24 mouse cellular contexts compared by ENCODE assay signal in the genomic region with DNA sequence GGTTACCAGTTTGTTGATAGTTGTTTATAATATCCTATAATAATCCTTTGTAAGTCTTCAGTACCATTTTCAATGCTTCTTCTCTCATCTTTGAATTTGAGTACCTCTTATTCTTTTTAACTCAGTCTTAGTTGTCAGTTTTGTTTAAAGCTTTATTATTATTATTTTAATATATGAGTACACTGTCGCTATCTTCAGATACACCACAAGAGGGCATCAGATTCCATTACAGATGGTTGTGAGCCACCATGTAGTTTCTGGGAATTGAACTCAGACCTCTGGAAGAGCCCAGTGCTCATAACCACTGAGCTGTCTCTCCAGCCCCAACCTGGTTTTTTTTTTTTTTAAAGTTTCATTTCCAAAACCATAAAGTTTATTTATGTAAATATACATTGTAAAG. TPM values are rescaled to one million over a fixed set of nuclear protein-coding genes. Genes with fewer than 3 reads are reported as not detected.
A peak's percentile ranks its signal among the peaks of the same experiment; 100 is the strongest.
DNase-seq lines count a peak whose midpoint lies in the region; ATAC-seq and TF ChIP-seq lines count a peak whose summit lies in the region.
"Had no signal": no experiment of that assay in that cellular context is flagged by ENCODE, and none has a peak within 500 bp of the region (broad histone marks: within the 10 kb centered on the region; RNA-seq: fewer than 3 reads in every experiment).

No protein-coding gene starts in this region.

- intact Hi-C loops in gastrocnemius, adult 2 months (cut with DNase I), result no loop called here
- intact Hi-C loops in gastrocnemius, postnatal 14 days (cut with DNase I; ENCODE audit: low total_unique reads), result no loop called here
- intact Hi-C loops in left cerebral cortex, adult 2 months (cut with DNase I), result loop anchor here (5.0 kb wide), 1 partner anchor 341 kb away; no protein-coding TSS in a partner anchor
- intact Hi-C loops in left cerebral cortex, postnatal 10 days (cut with DNase I), result loop anchor here (5.0 to 10.0 kb wide), 3 partner anchors 103 to 343 kb away; a partner anchor contains a TSS

- WGBS in midbrain, postnatal 0 days, result 66% methylated on average over 1 of the region's 1 CpGs
- 54% methylated on average over 1 of the region's 1 CpGs for WGBS in midbrain, embryonic 10.5 days

- H3K27ac ChIP-seq in gastrocnemius, adult 2 months, result no peak overlapping the region
- no peak overlapping the region for H3K27ac ChIP-seq in left cerebral cortex, adult 2 months
- H3K27ac ChIP-seq in midbrain, postnatal 0 days (ENCODE audit: low read depth, low read length), result no peak overlapping the region
- H3K27ac ChIP-seq in midbrain, embryonic 10.5 days (replicated peaks), result no peak overlapping the region
- H3K27ac ChIP-seq: embryonic facial prominence, embryonic 10.5 days; heart, embryonic 10.5 days; limb, embryonic 13.5 days; liver, embryonic 15.5 days; midbrain, embryonic 15.5 days had no signal

- no peaks in the 10 kb centered on the region for H3K9me3 ChIP-seq in midbrain, postnatal 0 days (ENCODE audit: low read length)
- H3K9me3 ChIP-seq in midbrain, embryonic 10.5 days (replicated peaks), result no peaks in the 10 kb centered on the region
- H3K9me3 ChIP-seq: embryonic facial prominence, embryonic 10.5 days; heart, embryonic 10.5 days; limb, embryonic 13.5 days; liver, embryonic 15.5 days; midbrain, embryonic 15.5 days had no signal

- H3K9ac ChIP-seq in midbrain, postnatal 0 days (replicated peaks; ENCODE audit: low read length, poor library complexity, severe bottlenecking), result no peak overlapping the region
- H3K9ac ChIP-seq: limb, embryonic 13.5 days; liver, embryonic 15.5 days; midbrain, embryonic 15.5 days had no signal

- H3K27me3 ChIP-seq in midbrain, postnatal 0 days (ENCODE audit: insufficient read depth, low read length), result no peaks in the 10 kb centered on the region
- peaks cover 6% of the 10 kb centered on the region; the same call in 1 of the 2 replicates for H3K27me3 ChIP-seq in midbrain, embryonic 10.5 days (ENCODE audit: low read depth, poor library complexity, severe bottlenecking)
- H3K27me3 ChIP-seq: midbrain, embryonic 15.5 days had no signal

- no peak for ATAC-seq in midbrain, postnatal 0 days (ENCODE audit: low FRiP score)
- ATAC-seq: forebrain, embryonic 16.5 days; hindbrain, embryonic 16.5 days; midbrain, embryonic 15.5 days had no signal

- H3K4me3 ChIP-seq in gastrocnemius, adult 2 months, result no peak overlapping the region
- H3K4me3 ChIP-seq in left cerebral cortex, adult 2 months, result no peak overlapping the region
- no peak overlapping the region for H3K4me3 ChIP-seq in midbrain, postnatal 0 days (ENCODE audit: low read depth, low read length)
- H3K4me3 ChIP-seq in midbrain, embryonic 10.5 days, result no peak overlapping the region
- H3K4me3 ChIP-seq: embryonic facial prominence, embryonic 10.5 days; heart, embryonic 10.5 days; limb, embryonic 13.5 days; liver, embryonic 15.5 days; midbrain, embryonic 15.5 days; myocyte had no signal

- TF ChIP-seq CTCF in gastrocnemius, adult 2 months (IDR thresholded peaks at IDR 0.05), result peak; percentile 39; the same call in 1 of the 2 replicates
- peak; percentile 43 for TF ChIP-seq CTCF in left cerebral cortex, adult 2 months (IDR thresholded peaks at IDR 0.05)
- TF ChIP-seq CTCF in midbrain, postnatal 0 days (IDR thresholded peaks at IDR 0.05), result peak; percentile 26; the same call in 1 of the 2 replicates

- H3K36me3 ChIP-seq in midbrain, postnatal 0 days (ENCODE audit: insufficient read depth, low read length), result no peaks in the 10 kb centered on the region
- no peaks in the 10 kb centered on the region for H3K36me3 ChIP-seq in midbrain, embryonic 10.5 days
- H3K36me3 ChIP-seq: embryonic facial prominence, embryonic 10.5 days; heart, embryonic 10.5 days; limb, embryonic 13.5 days; liver, embryonic 15.5 days; midbrain, embryonic 15.5 days had no signal

- DNase-seq in gastrocnemius, adult 2 months, result no peak
- no peak for DNase-seq in gastrocnemius, postnatal 14 days
- DNase-seq in left cerebral cortex, adult 2 months (ENCODE audit: extremely low spot score in 1 of 2, low spot score in 2 of 2), result no peak
- no peak for DNase-seq in left cerebral cortex, postnatal 10 days (ENCODE audit: extremely low spot score in 1 of 2, low spot score in 2 of 2)
- no peak for DNase-seq in midbrain, postnatal 0 days (ENCODE audit: low spot score)
- DNase-seq in midbrain, embryonic 10.5 days (ENCODE audit: low spot score), result no peak
- no peak for DNase-seq in frontal cortex, postnatal 14 days (ENCODE audit: low spot score in 2 of 2)
- DNase-seq in embryo, embryonic 10 days (ENCODE audit: low spot score), result no peak
- DNase-seq: adrenal gland, postnatal 14 days; cerebellum, adult 8-10 months; heart, postnatal 4 days; kidney, adult 2 months; kidney, postnatal 10 days; lung, postnatal 14 days; thymus, postnatal 25 days had no signal

- no peaks in the 10 kb centered on the region for H3K4me1 ChIP-seq in midbrain, postnatal 0 days (ENCODE audit: insufficient read depth, low read length)
- peaks cover 14% of the 10 kb centered on the region for H3K4me1 ChIP-seq in midbrain, embryonic 10.5 days

- H3K4me2 ChIP-seq in midbrain, postnatal 0 days (ENCODE audit: low read depth, low read length, poor library complexity, severe bottlenecking), result no peak overlapping the region
- H3K4me2 ChIP-seq: limb, embryonic 13.5 days; liver, embryonic 15.5 days; midbrain, embryonic 15.5 days had no signal

RNA-seq across cellular contexts. Expression of a gene that starts 4.0 kb away (rescaled TPM):
- 10 to 100 TPM; 26.4 to 30.7 TPM for total RNA-seq in gastrocnemius, adult 2 months (2021)
- 10 to 100 TPM; 23.0 to 23.7 TPM for total RNA-seq in gastrocnemius, postnatal 14 days (2021)
- total RNA-seq in left cerebral cortex, adult 2 months (2021), result 10 to 100 TPM; 47.9 to 49.5 TPM
- 10 to 100 TPM; 56.6 to 57.7 TPM for total RNA-seq in left cerebral cortex, postnatal 10 days (2021)
- total RNA-seq in midbrain, postnatal 0 days (2014; rRNA removed), result 44.8 and 65.9 TPM in 2 replicates
- 42.6 and 48.2 TPM in 2 replicates for polyA plus RNA-seq in midbrain, postnatal 0 days (2015; fragmentation: Nextera tagmentation; extraction: Ambion mirVana)
- 38.7 and 41.0 TPM in 2 replicates for polyA plus RNA-seq in midbrain, embryonic 10.5 days (2016; fragmentation: Nextera tagmentation; extraction: Ambion mirVana)

RNA-seq across cellular contexts. Expression of a gene that starts 56.2 kb away (rescaled TPM):
- under 1 TPM; 0.20 to 0.26 TPM for total RNA-seq in gastrocnemius, adult 2 months (2021)
- total RNA-seq in gastrocnemius, postnatal 14 days (2021), result under 1 TPM; 0.11 to 0.39 TPM
- total RNA-seq in left cerebral cortex, adult 2 months (2021), result 1 to 10 TPM; 7.8 to 9.4 TPM
- total RNA-seq in left cerebral cortex, postnatal 10 days (2021), result 1 to 10 TPM; 4.8 to 5.1 TPM
- 4.6 and 6.0 TPM in 2 replicates for total RNA-seq in midbrain, postnatal 0 days (2014; rRNA removed)
- polyA plus RNA-seq in midbrain, postnatal 0 days (2015; fragmentation: Nextera tagmentation; extraction: Ambion mirVana), result 0.67 and 0.69 TPM in 2 replicates
- 0.11 and 0.14 TPM in 2 replicates for polyA plus RNA-seq in midbrain, embryonic 10.5 days (2016; fragmentation: Nextera tagmentation; extraction: Ambion mirVana)
- total RNA-seq: megakaryocyte-erythroid progenitor cell, adult 5-6 weeks had no signal

Comparison
In these comparisons a context has a peak if more than half of its experiments do, and no peak if none do; other contexts are left out.
1. intact Hi-C loops: an anchor here in left cerebral cortex, adult 2 months (5.0 kb wide) and left cerebral cortex, postnatal 10 days (5.0 to 10.0 kb wide); none called in gastrocnemius, adult 2 months and gastrocnemius, postnatal 14 days.